Mouse (Mus musculus): ENCODE measurements around the gene Rarg. TPM values are rescaled to one million over a fixed set of nuclear protein-coding genes. Genes with fewer than 3 reads are reported as not detected.
A peak's percentile ranks its signal among the peaks of the same experiment; 100 is the strongest.

The Rarg gene
- polyA plus RNA-seq, 2 experiments = 1.9 to 2.5 TPM

DNA sequence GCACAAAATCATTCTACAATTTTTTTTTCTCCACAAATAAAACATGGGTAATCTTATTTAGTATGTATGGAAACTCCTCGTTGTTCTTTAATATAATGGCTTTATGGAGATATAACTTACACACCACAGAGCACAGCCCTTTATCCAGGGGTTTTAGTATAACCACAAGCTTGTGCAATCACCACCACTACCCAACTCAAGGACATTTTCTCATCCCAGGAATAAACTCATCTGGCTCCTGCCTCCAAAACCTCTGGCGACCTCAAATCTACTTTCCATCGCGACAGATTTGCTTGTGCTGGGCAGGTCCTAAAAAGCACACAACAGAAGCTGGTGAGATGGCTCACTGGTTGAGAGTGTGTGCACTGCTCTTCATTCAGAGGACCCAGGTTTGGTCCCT is 63.7 kb downstream of the Rarg start:
- Histone ChIP-seq H3K4me1 (replicated peaks; ENCODE audit: control insufficient read depth in 2 of 2, insufficient read depth in 2 of 2, low read length in 1 of 2) (peaks cover 0 to 22% of the 10 kb centered on the region in 2 experiments; a peak in 2 of 4 replicates), H3K9me3 (ENCODE audit: control insufficient read depth, low read length) (no peaks in the 10 kb centered on the region), H3K9ac (replicated peaks) (no peak overlapping the region), H3K4me2 (ENCODE audit: low read depth) (no peak overlapping the region), H3K27me3 (ENCODE audit: control insufficient read depth, insufficient read depth, low read length) (no peaks in the 10 kb centered on the region), H3K27ac (no peak overlapping the region), H3K36me3 (replicated peaks; ENCODE audit: control insufficient read depth, insufficient read depth, low read depth) (no peaks in the 10 kb centered on the region), H3K4me3 (ENCODE audit: insufficient read depth in 1 of 2, low read depth in 2 of 2, low read length in 2 of 2) (no peak overlapping the region)
- DNase-seq (ENCODE audit: low read depth in 3 of 3, low spot score in 3 of 3) = no peak
- ATAC-seq (ENCODE audit: insufficient read depth) = no peak
- TF ChIP-seq EP300 (IDR thresholded peaks at IDR 0.05; ENCODE audit: low read depth) (no peak), CTCF (IDR thresholded peaks at IDR 0.05; ENCODE audit: low read depth) (no peak)
- 55% methylated on average over 4 of the region's 4 CpGs for WGBS (ENCODE audit: insufficient replicate concordance)

DNA sequence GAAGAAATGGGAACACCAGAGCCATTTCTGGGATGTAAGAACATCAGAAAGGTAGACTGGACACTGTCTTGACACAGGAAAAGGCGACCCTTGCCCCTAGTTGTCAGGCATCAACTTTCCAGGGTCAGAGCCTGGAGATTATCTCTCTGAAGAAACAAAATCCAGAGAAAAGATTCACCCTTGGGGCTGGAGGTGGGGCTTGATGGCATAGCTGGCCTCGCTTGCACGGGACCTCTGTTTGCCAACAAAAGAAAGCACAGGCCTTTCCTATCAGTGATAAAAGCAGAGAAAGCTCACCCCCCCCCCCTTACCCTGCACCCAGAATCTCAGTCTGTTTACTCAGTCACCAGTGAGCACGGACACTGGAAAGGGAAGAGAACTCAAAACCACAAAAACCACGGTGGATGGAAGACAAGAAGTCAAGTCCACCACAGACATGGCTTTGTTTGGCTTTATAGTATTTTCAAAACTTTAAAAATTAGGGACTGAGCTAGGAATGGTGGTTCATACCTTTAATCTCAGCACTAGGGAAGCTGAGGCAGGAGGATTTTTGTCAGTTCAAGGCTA is 64.4 kb downstream of the Rarg start:
- Histone ChIP-seq H3K4me1 (replicated peaks; ENCODE audit: control insufficient read depth in 2 of 2, insufficient read depth in 2 of 2, low read length in 1 of 2) (peaks cover 0 to 22% of the 10 kb centered on the region in 2 experiments; a peak in 2 of 4 replicates), H3K27ac (no peak overlapping the region), H3K36me3 (replicated peaks; ENCODE audit: control insufficient read depth, insufficient read depth, low read depth) (no peaks in the 10 kb centered on the region), H3K4me3 (ENCODE audit: insufficient read depth in 1 of 2, low read depth in 2 of 2, low read length in 2 of 2) (no peak overlapping the region), H3K9me3 (ENCODE audit: control insufficient read depth, low read length) (no peaks in the 10 kb centered on the region), H3K9ac (replicated peaks) (no peak overlapping the region), H3K27me3 (ENCODE audit: control insufficient read depth, insufficient read depth, low read length) (no peaks in the 10 kb centered on the region), H3K4me2 (ENCODE audit: low read depth) (no peak overlapping the region)
- WGBS (ENCODE audit: insufficient replicate concordance) = 14% methylated on average over 5 of the region's 5 CpGs
- DNase-seq (ENCODE audit: low read depth in 3 of 3, low spot score in 3 of 3) = no peak
- ATAC-seq (ENCODE audit: insufficient read depth) = no peak
- TF ChIP-seq CTCF (IDR thresholded peaks at IDR 0.05; ENCODE audit: low read depth) = no peak
- no peak for TF ChIP-seq EP300 (IDR thresholded peaks at IDR 0.05; ENCODE audit: low read depth)

- no peaks in the 10 kb centered on the region for H3K27me3 ChIP-seq (ENCODE audit: control insufficient read depth, insufficient read depth, low read length)
- H3K4me1 ChIP-seq (replicated peaks; ENCODE audit: control insufficient read depth in 2 of 2, insufficient read depth in 2 of 2, low read length in 1 of 2) = peaks cover 0 to 22% of the 10 kb centered on the region in 2 experiments; a peak in 2 of 4 replicates
- no peaks in the 10 kb centered on the region for H3K9me3 ChIP-seq (ENCODE audit: control insufficient read depth, low read length)
- no peak overlapping the region for H3K4me2 ChIP-seq (ENCODE audit: low read depth)
- H3K36me3 ChIP-seq (replicated peaks; ENCODE audit: control insufficient read depth, insufficient read depth, low read depth) = no peaks in the 10 kb centered on the region
- DNase-seq (ENCODE audit: low read depth in 3 of 3, low spot score in 3 of 3) (no peak), ATAC-seq (ENCODE audit: insufficient read depth) (no peak)
- H3K4me3 ChIP-seq (ENCODE audit: insufficient read depth in 1 of 2, low read depth in 2 of 2, low read length in 2 of 2) = no peak overlapping the region
- TF ChIP-seq EP300 (IDR thresholded peaks at IDR 0.05; ENCODE audit: low read depth) (no peak), CTCF (IDR thresholded peaks at IDR 0.05; ENCODE audit: low read depth) (no peak)
- no peak overlapping the region for H3K27ac ChIP-seq
- WGBS (ENCODE audit: insufficient replicate concordance) = 26% methylated on average over 7 of the region's 7 CpGs
- H3K9ac ChIP-seq (replicated peaks) = no peak overlapping the region
Measured at GRCm38 (mm10) chr15:102192271-102192812, 65.0 kb downstream of the Rarg start.

- no peak overlapping the region for H3K27ac ChIP-seq
- no peaks in the 10 kb centered on the region for H3K9me3 ChIP-seq (ENCODE audit: control insufficient read depth, low read length)
- no peak for DNase-seq (ENCODE audit: low read depth in 3 of 3, low spot score in 3 of 3)
- TF ChIP-seq EP300 (IDR thresholded peaks at IDR 0.05; ENCODE audit: low read depth) (no peak), CTCF (IDR thresholded peaks at IDR 0.05; ENCODE audit: low read depth) (no peak)
- ATAC-seq (ENCODE audit: insufficient read depth) = peak; percentile 33
- peaks cover 0 to 22% of the 10 kb centered on the region in 2 experiments; a peak in 2 of 4 replicates for H3K4me1 ChIP-seq (replicated peaks; ENCODE audit: control insufficient read depth in 2 of 2, insufficient read depth in 2 of 2, low read length in 1 of 2)
- H3K4me2 ChIP-seq (ENCODE audit: low read depth) = no peak overlapping the region
- H3K36me3 ChIP-seq (replicated peaks; ENCODE audit: control insufficient read depth, insufficient read depth, low read depth) = no peaks in the 10 kb centered on the region
- no peak overlapping the region for H3K9ac ChIP-seq (replicated peaks)
- WGBS (ENCODE audit: insufficient replicate concordance) = 53% methylated on average over 7 of the region's 7 CpGs
- no peak overlapping the region for H3K4me3 ChIP-seq (ENCODE audit: insufficient read depth in 1 of 2, low read depth in 2 of 2, low read length in 2 of 2)
- H3K27me3 ChIP-seq (ENCODE audit: control insufficient read depth, insufficient read depth, low read length) = no peaks in the 10 kb centered on the region
Measured at GRCm38 (mm10) chr15:102191699-102192098, 65.6 kb downstream of the Rarg start.

GRCm38 (mm10) chr15:102188883-102189282 is 68.4 kb downstream of the Rarg start:
- 49% methylated on average over 6 of the region's 6 CpGs for WGBS (ENCODE audit: insufficient replicate concordance)
- H3K27me3 ChIP-seq (ENCODE audit: control insufficient read depth, insufficient read depth, low read length) = no peaks in the 10 kb centered on the region
- peak overlapping the region; percentile 27 for H3K4me2 ChIP-seq (ENCODE audit: low read depth)
- DNase-seq (ENCODE audit: low read depth in 3 of 3, low spot score in 3 of 3) = no peak
- H3K4me1 ChIP-seq (replicated peaks; ENCODE audit: control insufficient read depth in 2 of 2, insufficient read depth in 2 of 2, low read length in 1 of 2) = peaks cover 0 to 16% of the 10 kb centered on the region in 2 experiments; a peak in 2 of 4 replicates
- no peak overlapping the region for H3K9ac ChIP-seq (replicated peaks)
- H3K27ac ChIP-seq = no peak overlapping the region
- no peak for ATAC-seq (ENCODE audit: insufficient read depth)
- H3K36me3 ChIP-seq (replicated peaks; ENCODE audit: control insufficient read depth, insufficient read depth, low read depth) = no peaks in the 10 kb centered on the region
- TF ChIP-seq EP300 (IDR thresholded peaks at IDR 0.05; ENCODE audit: low read depth) (no peak), CTCF (IDR thresholded peaks at IDR 0.05; ENCODE audit: low read depth) (no peak)
- H3K9me3 ChIP-seq (ENCODE audit: control insufficient read depth, low read length) = no peaks in the 10 kb centered on the region
- no peak overlapping the region for H3K4me3 ChIP-seq (ENCODE audit: insufficient read depth in 1 of 2, low read depth in 2 of 2, low read length in 2 of 2)
